Mouse (Mus musculus): ENCODE data around the gene Kdelr1. TPM values are rescaled to one million over a fixed set of nuclear protein-coding genes. Genes with fewer than 3 reads are reported as not detected.
A peak's percentile ranks its signal among the peaks of the same experiment; 100 is the strongest.

The Kdelr1 gene
- total and polyA plus RNA-seq, 2 experiments from 2014 or later, result 52.0 to 207 TPM

- Histone ChIP-seq H3K4me2 (ENCODE audit: low read depth, low read length, poor library complexity, severe bottlenecking) (peak overlapping the region; percentile 80; the same call in 1 of the 2 replicates), H3K27me3 (ENCODE audit: insufficient read depth, low read length) (no peaks in the 10 kb centered on the region), H3K27ac (ENCODE audit: low read depth, low read length) (no peak overlapping the region; the same call in 1 of the 2 replicates), H3K9ac (replicated peaks; ENCODE audit: low read length, poor library complexity, severe bottlenecking) (no peak overlapping the region), H3K36me3 (ENCODE audit: insufficient read depth, low read length) (no peaks in the 10 kb centered on the region), H3K4me1 (ENCODE audit: insufficient read depth, low read length) (peaks cover 3% of the 10 kb centered on the region; the same call in 1 of the 2 replicates), H3K9me3 (ENCODE audit: low read length) (no peaks in the 10 kb centered on the region), H3K4me3 (ENCODE audit: low read depth, low read length) (peak overlapping the region; percentile 50; the same call in 1 of the 2 replicates)
- DNase-seq (ENCODE audit: low spot score) (no peak), ATAC-seq (ENCODE audit: low FRiP score) (no peak)
- TF ChIP-seq CTCF (IDR thresholded peaks at IDR 0.05), result peak; percentile 30
- WGBS, result 10% methylated on average over 12 of the region's 14 CpGs
These were observed 51.9 kb downstream of the Kdelr1 start for GRCm38 (mm10) chr7:45924429-45924816.

GRCm38 (mm10) chr7:45928626-45929295, 56.2 kb downstream of the Kdelr1 start:
- Histone ChIP-seq H3K4me1 (ENCODE audit: insufficient read depth, low read length) (0 out of 2 replicates have a peak, but pooled peaks cover 3% of the 10 kb centered on the region), H3K27me3 (ENCODE audit: insufficient read depth, low read length) (no peaks in the 10 kb centered on the region), H3K4me2 (ENCODE audit: low read depth, low read length, poor library complexity, severe bottlenecking) (0 out of 2 replicates have a peak overlapping the region, but pooled peaks have one; percentile 26), H3K9ac (replicated peaks; ENCODE audit: low read length, poor library complexity, severe bottlenecking) (no peak overlapping the region), H3K4me3 (ENCODE audit: low read depth, low read length) (no peak overlapping the region), H3K36me3 (ENCODE audit: insufficient read depth, low read length) (no peaks in the 10 kb centered on the region), H3K27ac (ENCODE audit: low read depth, low read length) (no peak overlapping the region), H3K9me3 (ENCODE audit: low read length) (no peaks in the 10 kb centered on the region)
- WGBS, result 12% methylated on average over 19 of the region's 23 CpGs
- TF ChIP-seq CTCF (IDR thresholded peaks at IDR 0.05), result no peak
- DNase-seq (ENCODE audit: low spot score) (peak; percentile 44), ATAC-seq (ENCODE audit: low FRiP score) (no peak)

- H3K9me3 ChIP-seq (ENCODE audit: low read length), result no peaks in the 10 kb centered on the region
- H3K9ac ChIP-seq (replicated peaks; ENCODE audit: low read length, poor library complexity, severe bottlenecking), result no peak overlapping the region
- no peak overlapping the region for H3K4me2 ChIP-seq (ENCODE audit: low read depth, low read length, poor library complexity, severe bottlenecking)
- H3K36me3 ChIP-seq (ENCODE audit: insufficient read depth, low read length), result no peaks in the 10 kb centered on the region
- no peak overlapping the region for H3K27ac ChIP-seq (ENCODE audit: low read depth, low read length)
- TF ChIP-seq CTCF (IDR thresholded peaks at IDR 0.05), result peak; percentile 57
- H3K27me3 ChIP-seq (ENCODE audit: insufficient read depth, low read length), result no peaks in the 10 kb centered on the region
- no peaks in the 10 kb centered on the region for H3K4me1 ChIP-seq (ENCODE audit: insufficient read depth, low read length)
- DNase-seq (ENCODE audit: low spot score) (no peak), ATAC-seq (ENCODE audit: low FRiP score) (no peak)
- 81% methylated on average over 1 of the region's 1 CpGs for WGBS
- no peak overlapping the region for H3K4me3 ChIP-seq (ENCODE audit: low read depth, low read length)
These were observed 57.1 kb downstream of the Kdelr1 start for GRCm38 (mm10) chr7:45929688-45930087.

Other genes starting within 250 kb of the Kdelr1 start
- 36.0 and 38.5 TPM in 2 replicates for gene Rasip1, start 245.3 kb upstream of the Kdelr1 start, total RNA-seq (2014; rRNA removed)
- gene Rasip1, start 245.3 kb upstream of the Kdelr1 start, polyA plus RNA-seq (2015; fragmentation: Nextera tagmentation; extraction: Ambion mirVana), result 24.0 and 25.1 TPM in 2 replicates
- 2.7 and 3.3 TPM in 2 replicates for gene Mamstr, start 232.8 kb upstream of the Kdelr1 start, total RNA-seq (2014; rRNA removed)
- 2.8 and 3.0 TPM in 2 replicates for gene Mamstr, start 232.8 kb upstream of the Kdelr1 start, polyA plus RNA-seq (2015; fragmentation: Nextera tagmentation; extraction: Ambion mirVana)
- 0.99 TPM in 1 of 2 replicates, not detected in the other for gene Fut2, start 206.4 kb upstream of the Kdelr1 start, total RNA-seq (2014; rRNA removed)
- gene Fut2, start 206.4 kb upstream of the Kdelr1 start, polyA plus RNA-seq (2015; fragmentation: Nextera tagmentation; extraction: Ambion mirVana), result 0.27 and 0.29 TPM in 2 replicates
- gene Ntn5, start 188.8 kb upstream of the Kdelr1 start, total RNA-seq (2014; rRNA removed), result 1.3 and 1.4 TPM in 2 replicates
- 0.37 and 0.73 TPM in 2 replicates for gene Ntn5, start 188.8 kb upstream of the Kdelr1 start, polyA plus RNA-seq (2015; fragmentation: Nextera tagmentation; extraction: Ambion mirVana)
- gene Sec1, start 178.4 kb upstream of the Kdelr1 start, total RNA-seq (2014; rRNA removed), result 0.28 and 1.0 TPM in 2 replicates
- 0.37 and 0.79 TPM in 2 replicates for gene Sec1, start 178.4 kb upstream of the Kdelr1 start, polyA plus RNA-seq (2015; fragmentation: Nextera tagmentation; extraction: Ambion mirVana)
- gene Car11, start 172.9 kb upstream of the Kdelr1 start, total RNA-seq (2014; rRNA removed), result 118 and 130 TPM in 2 replicates
- 107 and 114 TPM in 2 replicates for gene Car11, start 172.9 kb upstream of the Kdelr1 start, polyA plus RNA-seq (2015; fragmentation: Nextera tagmentation; extraction: Ambion mirVana)
- 8.4 and 9.6 TPM in 2 replicates for gene Dbp, start 167.7 kb upstream of the Kdelr1 start, total RNA-seq (2014; rRNA removed)
- gene Dbp, start 167.7 kb upstream of the Kdelr1 start, polyA plus RNA-seq (2015; fragmentation: Nextera tagmentation; extraction: Ambion mirVana), result 4.6 and 4.8 TPM in 2 replicates
- 801 and 989 TPM in 2 replicates for gene Rpl18, start 157.3 kb upstream of the Kdelr1 start, total RNA-seq (2014; rRNA removed)
- 473 and 492 TPM in 2 replicates for gene Rpl18, start 157.3 kb upstream of the Kdelr1 start, polyA plus RNA-seq (2015; fragmentation: Nextera tagmentation; extraction: Ambion mirVana)
- gene Sphk2, start 154.8 kb upstream of the Kdelr1 start, total RNA-seq (2014; rRNA removed), result 22.4 and 23.5 TPM in 2 replicates
- gene Sphk2, start 154.8 kb upstream of the Kdelr1 start, polyA plus RNA-seq (2015; fragmentation: Nextera tagmentation; extraction: Ambion mirVana), result 15.8 and 18.1 TPM in 2 replicates
- gene Fam83e, start 151.6 kb upstream of the Kdelr1 start, total RNA-seq (2014; rRNA removed), result 0.14 TPM in 1 of 2 replicates, not detected in the other
- gene Fam83e, start 151.6 kb upstream of the Kdelr1 start, polyA plus RNA-seq (2015; fragmentation: Nextera tagmentation; extraction: Ambion mirVana), result 0.16 and 0.25 TPM in 2 replicates
- not detected in 2 replicates for gene Spaca4, start 147.0 kb upstream of the Kdelr1 start, total RNA-seq (2014; rRNA removed)
- not detected in 2 replicates for gene Spaca4, start 147.0 kb upstream of the Kdelr1 start, polyA plus RNA-seq (2015; fragmentation: Nextera tagmentation; extraction: Ambion mirVana)
- 170 and 172 TPM in 2 replicates for gene Lmtk3, start 89.0 kb upstream of the Kdelr1 start, total RNA-seq (2014; rRNA removed)
- gene Lmtk3, start 89.0 kb upstream of the Kdelr1 start, polyA plus RNA-seq (2015; fragmentation: Nextera tagmentation; extraction: Ambion mirVana), result 13.7 and 19.1 TPM in 2 replicates
- 5.0 and 5.1 TPM in 2 replicates for gene Sult2b1, start 88.1 kb upstream of the Kdelr1 start, total RNA-seq (2014; rRNA removed)
- gene Sult2b1, start 88.1 kb upstream of the Kdelr1 start, polyA plus RNA-seq (2015; fragmentation: Nextera tagmentation; extraction: Ambion mirVana), result 5.6 and 6.1 TPM in 2 replicates
- 210 and 223 TPM in 2 replicates for gene Cyth2, start 58.2 kb upstream of the Kdelr1 start, total RNA-seq (2014; rRNA removed)
- 219 and 236 TPM in 2 replicates for gene Cyth2, start 58.2 kb upstream of the Kdelr1 start, polyA plus RNA-seq (2015; fragmentation: Nextera tagmentation; extraction: Ambion mirVana)
- 0.71 and 2.1 TPM in 2 replicates for gene Kcnj14, start 48.0 kb upstream of the Kdelr1 start, total RNA-seq (2014; rRNA removed)
- gene Kcnj14, start 48.0 kb upstream of the Kdelr1 start, polyA plus RNA-seq (2015; fragmentation: Nextera tagmentation; extraction: Ambion mirVana), result 1.5 TPM in 2 replicates
- 31.3 and 34.2 TPM in 2 replicates for gene Grwd1, start 41.8 kb upstream of the Kdelr1 start, total RNA-seq (2014; rRNA removed)
- gene Grwd1, start 41.8 kb upstream of the Kdelr1 start, polyA plus RNA-seq (2015; fragmentation: Nextera tagmentation; extraction: Ambion mirVana), result 48.7 and 52.9 TPM in 2 replicates
- 51.6 and 51.7 TPM in 2 replicates for gene Grin2d, start 5.6 kb downstream of the Kdelr1 start, total RNA-seq (2014; rRNA removed)
- 5.4 and 6.6 TPM in 2 replicates for gene Grin2d, start 5.6 kb downstream of the Kdelr1 start, polyA plus RNA-seq (2015; fragmentation: Nextera tagmentation; extraction: Ambion mirVana)
- 0.38 TPM in 1 of 2 replicates, not detected in the other for gene Syngr4, start 23.9 kb downstream of the Kdelr1 start, total RNA-seq (2014; rRNA removed)
- gene Syngr4, start 23.9 kb downstream of the Kdelr1 start, polyA plus RNA-seq (2015; fragmentation: Nextera tagmentation; extraction: Ambion mirVana), result 0.25 and 0.30 TPM in 2 replicates
- gene Tmem143, start 24.2 kb downstream of the Kdelr1 start, total RNA-seq (2014; rRNA removed), result 27.4 and 41.6 TPM in 2 replicates
- gene Tmem143, start 24.2 kb downstream of the Kdelr1 start, polyA plus RNA-seq (2015; fragmentation: Nextera tagmentation; extraction: Ambion mirVana), result 5.5 and 5.6 TPM in 2 replicates
- 12.8 and 17.0 TPM in 2 replicates for gene Emp3, start 48.6 kb downstream of the Kdelr1 start, total RNA-seq (2014; rRNA removed)
- 36.4 and 38.5 TPM in 2 replicates for gene Emp3, start 48.6 kb downstream of the Kdelr1 start, polyA plus RNA-seq (2015; fragmentation: Nextera tagmentation; extraction: Ambion mirVana)
- 4.2 and 7.2 TPM in 2 replicates for gene Ccdc114, start 51.3 kb downstream of the Kdelr1 start, total RNA-seq (2014; rRNA removed)
- 4.3 and 5.8 TPM in 2 replicates for gene Ccdc114, start 51.3 kb downstream of the Kdelr1 start, polyA plus RNA-seq (2015; fragmentation: Nextera tagmentation; extraction: Ambion mirVana)
- 1.3 and 2.1 TPM in 2 replicates for gene Abcc6, start 157.5 kb downstream of the Kdelr1 start, total RNA-seq (2014; rRNA removed)
- 0.43 and 0.89 TPM in 2 replicates for gene Abcc6, start 157.5 kb downstream of the Kdelr1 start, polyA plus RNA-seq (2015; fragmentation: Nextera tagmentation; extraction: Ambion mirVana)
- 44.2 and 56.3 TPM in 2 replicates for gene Nomo1, start 160.9 kb downstream of the Kdelr1 start, total RNA-seq (2014; rRNA removed)
- gene Nomo1, start 160.9 kb downstream of the Kdelr1 start, polyA plus RNA-seq (2015; fragmentation: Nextera tagmentation; extraction: Ambion mirVana), result 35.8 and 38.7 TPM in 2 replicates
- 14.4 and 26.2 TPM in 2 replicates for gene Kcnj11, start 228.0 kb downstream of the Kdelr1 start, total RNA-seq (2014; rRNA removed)
- 2.7 and 2.9 TPM in 2 replicates for gene Kcnj11, start 228.0 kb downstream of the Kdelr1 start, polyA plus RNA-seq (2015; fragmentation: Nextera tagmentation; extraction: Ambion mirVana)